Mouse (Mus musculus): ENCODE measurements around the gene Dip2c.

DNA sequence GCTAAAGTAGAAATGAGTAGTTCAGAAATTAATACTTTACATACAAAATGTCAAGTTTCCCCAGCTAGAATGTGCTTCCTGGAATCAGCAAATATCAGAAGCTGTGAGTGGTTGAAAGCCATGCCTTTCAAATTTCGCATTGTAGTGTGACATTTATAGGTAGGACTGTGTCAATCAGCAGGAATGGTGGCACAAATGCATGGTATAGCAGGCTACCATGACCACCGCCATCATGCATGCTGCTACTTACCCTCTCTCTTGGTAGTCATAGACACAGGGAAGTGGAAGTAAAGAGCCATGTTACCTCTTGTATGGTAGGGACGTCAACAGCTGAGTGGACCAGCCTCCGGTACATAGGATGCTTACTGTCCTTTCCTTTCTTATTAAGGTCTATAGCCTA, 421.0 kb downstream of the Dip2c start:
- TF ChIP-seq POLR2A (IDR thresholded peaks at IDR 0.05; ENCODE audit: borderline replicate concordance, extremely low read depth, low read depth, low read length): no peak
- no peak for TF ChIP-seq CTCF (IDR thresholded peaks at IDR 0.05; ENCODE audit: insufficient read depth, low read length)
